Mouse (Mus musculus): ENCODE data around the gene Dap. TPM values are rescaled to one million over a fixed set of nuclear protein-coding genes. Genes with fewer than 3 reads are reported as not detected.
A peak's percentile ranks its signal among the peaks of the same experiment; 100 is the strongest.

Gene Dap
- polyA plus RNA-seq (2016; fragmentation: Nextera tagmentation; extraction: Ambion mirVana), result 30.0 and 34.0 TPM in 2 replicates

DNA sequence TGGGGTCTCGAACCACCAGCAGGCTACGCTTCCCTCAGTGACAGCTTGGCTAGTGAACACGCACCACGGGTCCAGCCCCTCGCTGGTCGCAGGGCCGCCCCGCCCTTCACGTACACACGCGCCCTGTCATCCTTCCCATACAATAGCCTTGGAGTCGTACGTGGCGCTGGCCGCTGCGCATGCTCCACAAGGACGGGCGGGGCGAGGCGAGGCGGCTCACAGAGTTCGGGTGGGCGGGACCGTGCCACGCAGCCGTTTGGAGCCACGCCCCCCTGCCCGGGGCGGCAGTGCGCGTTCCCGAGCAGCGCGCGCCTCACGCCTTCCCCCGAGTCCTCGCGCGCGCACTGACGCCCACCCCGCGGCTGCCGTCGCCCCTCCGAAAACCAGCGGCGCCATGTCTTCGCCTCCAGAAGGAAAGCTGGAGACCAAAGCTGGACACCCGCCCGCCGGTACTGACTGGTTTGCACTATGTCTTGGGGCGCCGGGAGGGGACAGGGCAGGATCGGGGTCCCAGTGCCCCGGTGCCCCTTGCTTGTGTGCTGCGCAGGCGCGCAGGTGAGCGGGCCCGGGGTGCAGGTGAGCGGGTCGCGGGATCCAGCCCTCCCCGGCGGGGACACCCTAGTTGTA, at the start of gene Dap:
TSS of gene Dap (plus strand) at position 180 of the 627 bp plus-strand sequence.
- under 1% methylated on average over 66 of the region's 67 CpGs for WGBS
- peak; percentile 99 for ATAC-seq (ENCODE audit: low FRiP score)
- no peaks in the 10 kb centered on the region for H3K27me3 ChIP-seq
- H3K4me3 ChIP-seq (replicated peaks), result peak within 1 kb of the TSS; percentile 55
- H3K36me3 ChIP-seq (replicated peaks), result no peaks in the 10 kb centered on the region
- H3K4me1 ChIP-seq, result peaks cover 14% of the 10 kb centered on the region; the same call in 1 of the 2 replicates
- H3K27ac ChIP-seq, result no peak within 1 kb of the TSS
- H3K9ac ChIP-seq, result peak within 1 kb of the TSS; percentile 63
- H3K4me2 ChIP-seq, result peak within 1 kb of the TSS; percentile 62
- no peaks in the 10 kb centered on the region for H3K9me3 ChIP-seq

DNA sequence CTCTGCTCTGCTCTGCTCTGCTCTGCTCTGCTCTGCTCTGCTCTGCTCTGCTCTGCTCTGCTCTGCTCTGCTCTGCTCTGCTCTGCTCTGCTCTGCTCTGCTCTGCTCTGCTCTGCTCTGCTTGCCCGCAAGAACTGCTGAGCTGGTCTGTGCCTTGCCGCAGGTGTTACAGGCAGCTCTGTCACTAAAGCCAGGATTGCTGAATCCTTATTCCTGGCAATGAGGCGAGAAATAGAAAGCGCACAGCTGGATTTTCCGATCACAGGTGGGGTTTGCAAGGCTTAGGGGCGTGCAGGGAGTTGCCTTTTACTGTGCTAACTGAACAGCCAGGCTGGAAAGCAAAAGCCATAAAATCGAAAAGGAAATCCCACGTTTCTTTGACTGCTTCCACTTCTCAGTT, 47.5 kb upstream of the Dap start:
- no peaks in the 10 kb centered on the region for H3K27me3 ChIP-seq
- H3K9me3 ChIP-seq, result no peaks in the 10 kb centered on the region
- no peak overlapping the region for H3K27ac ChIP-seq
- no peak overlapping the region for H3K9ac ChIP-seq
- no peaks in the 10 kb centered on the region for H3K4me1 ChIP-seq
- H3K36me3 ChIP-seq (replicated peaks), result no peaks in the 10 kb centered on the region
- no peak overlapping the region for H3K4me2 ChIP-seq
- H3K4me3 ChIP-seq (replicated peaks), result no peak overlapping the region
- 51% methylated on average over 8 of the region's 8 CpGs for WGBS
- ATAC-seq (ENCODE audit: low FRiP score), result no peak

DNA sequence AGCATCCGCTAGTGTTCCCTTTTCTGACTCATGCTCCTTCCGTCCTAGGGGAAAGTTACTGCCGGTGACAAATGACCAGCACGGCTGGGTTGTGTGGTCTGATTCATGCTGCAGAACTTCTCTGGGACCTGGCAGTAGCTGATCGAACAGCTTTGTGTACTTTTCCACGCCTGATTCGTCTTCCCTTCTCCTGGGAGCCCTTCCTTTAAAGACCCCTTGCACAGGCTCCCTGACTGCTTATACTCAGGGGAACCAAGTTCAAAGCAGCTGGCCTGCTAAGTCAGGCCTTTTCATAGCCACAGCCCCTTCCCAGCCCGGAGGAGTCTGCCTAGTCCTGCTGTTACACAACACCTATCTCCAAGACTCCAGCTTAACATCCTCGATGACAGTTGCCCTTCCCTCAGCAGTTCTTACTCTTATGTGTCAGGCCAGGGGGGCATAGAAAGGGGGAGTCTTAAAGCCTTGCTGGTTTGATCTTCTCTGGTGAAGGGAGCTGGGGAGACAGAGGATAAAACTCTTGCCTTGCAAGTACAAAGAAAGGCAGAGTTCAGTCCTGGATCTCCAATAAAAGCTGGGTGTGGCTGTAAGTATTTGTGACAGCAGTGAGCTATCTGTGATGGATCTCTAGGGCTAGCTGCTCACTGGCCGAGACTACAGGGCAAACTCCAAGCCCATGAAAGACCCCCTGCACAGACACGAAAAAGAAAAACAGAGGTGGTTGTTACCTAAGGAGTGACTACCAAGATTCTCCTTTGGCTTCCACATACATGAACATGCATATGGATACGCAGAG, 39.3 kb upstream of the Dap start:
- H3K4me1 ChIP-seq, result no peaks in the 10 kb centered on the region
- H3K4me2 ChIP-seq, result no peak overlapping the region
- H3K27ac ChIP-seq, result no peak overlapping the region
- no peaks in the 10 kb centered on the region for H3K9me3 ChIP-seq
- H3K36me3 ChIP-seq (replicated peaks), result no peaks in the 10 kb centered on the region
- WGBS, result 81% methylated on average over 12 of the region's 12 CpGs
- no peak for ATAC-seq (ENCODE audit: low FRiP score)
- no peaks in the 10 kb centered on the region for H3K27me3 ChIP-seq
- H3K4me3 ChIP-seq (replicated peaks), result no peak overlapping the region
- no peak overlapping the region for H3K9ac ChIP-seq

DNA sequence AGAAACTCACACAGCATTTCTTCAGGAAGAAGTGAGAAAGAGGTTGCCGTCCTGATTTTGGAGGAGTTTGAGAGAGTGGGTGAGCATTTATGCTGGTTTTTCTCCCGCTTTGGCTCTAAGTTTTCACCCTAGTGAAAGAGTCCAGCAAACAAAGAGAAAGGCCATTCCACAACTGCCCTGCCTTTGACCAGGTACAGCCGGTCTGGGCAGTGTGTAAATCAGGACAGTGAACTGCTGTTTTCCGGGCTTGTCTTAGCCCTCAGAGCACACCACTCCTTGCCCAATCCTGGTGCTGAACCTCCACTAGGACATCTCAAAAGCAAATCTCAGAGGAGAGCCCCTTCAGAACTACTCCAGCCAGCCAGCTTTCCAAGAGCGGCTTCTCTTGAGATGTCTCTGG, 38.6 kb upstream of the Dap start:
- WGBS, result 92% methylated on average over 5 of the region's 5 CpGs
- Histone ChIP-seq H3K4me3 (replicated peaks) (no peak overlapping the region), H3K27me3 (no peaks in the 10 kb centered on the region), H3K36me3 (replicated peaks) (no peaks in the 10 kb centered on the region), H3K9ac (no peak overlapping the region), H3K4me1 (no peaks in the 10 kb centered on the region), H3K27ac (no peak overlapping the region), H3K4me2 (no peak overlapping the region), H3K9me3 (no peaks in the 10 kb centered on the region)
- ATAC-seq (ENCODE audit: low FRiP score), result no peak

DNA sequence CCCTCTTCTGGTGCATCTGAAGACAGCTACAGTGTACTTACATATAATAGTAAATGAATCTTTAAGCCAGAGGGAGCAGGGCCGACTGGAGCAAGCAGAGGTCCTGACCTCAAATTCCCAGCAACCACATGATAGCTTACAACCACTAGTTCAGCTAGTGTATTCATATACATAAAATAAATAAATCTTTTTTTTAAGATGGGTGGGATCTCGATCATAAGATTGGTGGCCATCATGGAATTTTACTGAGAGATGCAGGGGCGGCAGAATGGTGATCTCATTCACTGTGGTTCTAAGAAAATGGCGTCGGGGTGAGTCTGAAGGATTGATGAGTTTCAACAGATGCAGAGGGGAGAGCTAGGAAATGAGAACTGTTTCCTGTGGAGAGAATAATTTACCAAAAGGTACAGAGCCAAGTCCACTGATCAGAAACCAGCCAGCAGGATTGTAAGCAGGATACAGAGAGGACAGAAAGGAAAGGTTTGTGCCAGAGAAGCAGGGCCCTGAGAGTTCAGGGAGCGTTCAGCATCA, 37.7 kb upstream of the Dap start:
- H3K27me3 ChIP-seq, result no peaks in the 10 kb centered on the region
- H3K9me3 ChIP-seq, result no peaks in the 10 kb centered on the region
- WGBS, result 84% methylated on average over 6 of the region's 6 CpGs
- H3K9ac ChIP-seq, result no peak overlapping the region
- H3K36me3 ChIP-seq (replicated peaks), result no peaks in the 10 kb centered on the region
- no peaks in the 10 kb centered on the region for H3K4me1 ChIP-seq
- no peak overlapping the region for H3K27ac ChIP-seq
- ATAC-seq (ENCODE audit: low FRiP score), result no peak
- H3K4me3 ChIP-seq (replicated peaks), result no peak overlapping the region
- no peak overlapping the region for H3K4me2 ChIP-seq

DNA sequence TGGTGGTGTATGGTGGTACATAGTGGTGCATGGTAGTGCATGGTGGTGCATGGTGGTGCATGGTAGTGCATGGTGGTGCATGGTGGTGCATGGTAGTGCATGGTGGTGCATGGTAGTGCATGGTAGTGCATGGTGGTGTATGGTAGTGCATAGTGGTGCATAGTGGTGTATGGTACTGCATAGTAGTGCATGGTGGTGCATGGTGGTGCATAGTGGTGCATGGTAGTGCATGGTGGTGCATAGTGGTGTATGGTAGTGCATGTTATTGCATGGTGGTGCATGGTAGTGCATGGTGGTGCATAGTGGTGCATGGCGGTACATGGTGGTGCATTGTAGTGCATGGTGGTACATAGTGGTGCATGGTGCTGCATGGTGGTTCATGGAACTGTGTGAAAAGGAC, 31.6 kb upstream of the Dap start:
- H3K4me2 ChIP-seq, result no peak overlapping the region
- no peaks in the 10 kb centered on the region for H3K9me3 ChIP-seq
- H3K4me1 ChIP-seq, result no peaks in the 10 kb centered on the region
- H3K27ac ChIP-seq, result no peak overlapping the region
- H3K27me3 ChIP-seq, result no peaks in the 10 kb centered on the region
- ATAC-seq (ENCODE audit: low FRiP score), result no peak
- WGBS, result 100% methylated on average over 1 of the region's 1 CpGs
- no peak overlapping the region for H3K4me3 ChIP-seq (replicated peaks)
- H3K36me3 ChIP-seq (replicated peaks), result no peaks in the 10 kb centered on the region
- H3K9ac ChIP-seq, result no peak overlapping the region

GRCm38 (mm10) chr15:31195776-31196175, 28.3 kb upstream of the Dap start:
- H3K27ac ChIP-seq, result no peak overlapping the region
- no peak overlapping the region for H3K9ac ChIP-seq
- H3K27me3 ChIP-seq, result no peaks in the 10 kb centered on the region
- no peaks in the 10 kb centered on the region for H3K9me3 ChIP-seq
- no peaks in the 10 kb centered on the region for H3K36me3 ChIP-seq (replicated peaks)
- no peak overlapping the region for H3K4me3 ChIP-seq (replicated peaks)
- H3K4me1 ChIP-seq, result no peaks in the 10 kb centered on the region
- H3K4me2 ChIP-seq, result no peak overlapping the region
- 87% methylated on average over 6 of the region's 6 CpGs for WGBS
- ATAC-seq (ENCODE audit: low FRiP score), result no peak

DNA sequence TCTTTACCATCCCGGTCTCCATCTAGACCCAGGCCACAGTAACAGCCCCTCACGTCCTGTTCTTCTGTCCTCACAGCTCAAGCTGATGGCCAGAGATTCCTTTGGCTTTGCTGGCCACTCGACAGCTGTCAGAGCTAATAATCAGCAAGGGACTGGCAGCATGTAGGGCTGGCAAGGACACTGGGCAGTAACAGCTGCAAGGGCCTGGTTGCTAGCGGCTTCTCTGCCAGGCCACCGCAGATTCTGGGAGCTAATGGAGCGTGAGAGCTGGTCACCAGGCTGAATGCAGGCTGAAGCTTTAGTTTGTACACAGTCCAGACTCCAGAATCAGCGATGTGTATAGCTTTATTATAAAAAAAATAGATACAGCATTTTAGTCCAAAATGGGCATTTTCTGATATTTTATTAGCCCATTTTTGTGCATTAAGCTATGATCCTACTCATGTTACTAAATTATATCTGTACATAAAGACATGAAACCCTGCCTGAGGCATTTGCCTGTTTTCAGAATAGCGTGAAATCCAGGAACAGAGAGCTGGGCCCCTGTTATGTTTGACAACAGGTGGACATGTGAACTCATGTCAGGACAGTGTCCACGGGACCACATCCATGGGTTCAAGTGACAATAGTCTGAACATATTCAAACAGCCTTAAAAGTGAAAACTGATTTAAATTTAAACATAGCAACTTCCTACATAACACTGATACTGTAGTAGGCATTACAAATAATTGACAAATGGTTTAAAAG, 16.6 kb upstream of the Dap start:
- H3K4me1 ChIP-seq, result no peaks in the 10 kb centered on the region
- H3K4me2 ChIP-seq, result no peak overlapping the region
- H3K9me3 ChIP-seq, result no peaks in the 10 kb centered on the region
- no peak overlapping the region for H3K27ac ChIP-seq
- H3K9ac ChIP-seq, result no peak overlapping the region
- no peaks in the 10 kb centered on the region for H3K27me3 ChIP-seq
- 86% methylated on average over 9 of the region's 9 CpGs for WGBS
- ATAC-seq (ENCODE audit: low FRiP score), result no peak
- no peaks in the 10 kb centered on the region for H3K36me3 ChIP-seq (replicated peaks)
- no peak overlapping the region for H3K4me3 ChIP-seq (replicated peaks)

DNA sequence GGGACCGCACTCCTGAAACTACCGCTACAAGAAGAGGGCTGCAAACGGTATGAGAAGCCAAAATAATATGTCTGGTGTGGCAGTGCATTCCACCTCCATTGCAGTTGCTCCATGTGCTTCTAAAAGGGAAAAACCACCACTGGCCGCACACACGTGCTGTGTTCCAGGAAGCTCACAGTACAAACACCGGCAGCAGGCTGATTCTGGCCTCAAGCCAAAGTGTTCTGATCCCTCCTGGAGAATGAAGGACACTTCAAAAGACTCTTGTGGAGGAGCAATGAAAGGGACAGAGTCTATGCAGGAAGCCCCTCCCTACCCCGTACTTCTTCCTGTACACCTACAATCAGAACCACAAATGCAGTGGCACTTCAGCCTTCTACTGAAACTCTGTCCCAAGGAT, 12.2 kb upstream of the Dap start:
- Histone ChIP-seq H3K4me2 (no peak overlapping the region), H3K27me3 (no peaks in the 10 kb centered on the region), H3K9me3 (no peaks in the 10 kb centered on the region), H3K9ac (no peak overlapping the region), H3K4me1 (no peaks in the 10 kb centered on the region), H3K27ac (no peak overlapping the region), H3K4me3 (replicated peaks) (no peak overlapping the region), H3K36me3 (replicated peaks) (no peaks in the 10 kb centered on the region)
- 81% methylated on average over 7 of the region's 7 CpGs for WGBS
- no peak for ATAC-seq (ENCODE audit: low FRiP score)

DNA sequence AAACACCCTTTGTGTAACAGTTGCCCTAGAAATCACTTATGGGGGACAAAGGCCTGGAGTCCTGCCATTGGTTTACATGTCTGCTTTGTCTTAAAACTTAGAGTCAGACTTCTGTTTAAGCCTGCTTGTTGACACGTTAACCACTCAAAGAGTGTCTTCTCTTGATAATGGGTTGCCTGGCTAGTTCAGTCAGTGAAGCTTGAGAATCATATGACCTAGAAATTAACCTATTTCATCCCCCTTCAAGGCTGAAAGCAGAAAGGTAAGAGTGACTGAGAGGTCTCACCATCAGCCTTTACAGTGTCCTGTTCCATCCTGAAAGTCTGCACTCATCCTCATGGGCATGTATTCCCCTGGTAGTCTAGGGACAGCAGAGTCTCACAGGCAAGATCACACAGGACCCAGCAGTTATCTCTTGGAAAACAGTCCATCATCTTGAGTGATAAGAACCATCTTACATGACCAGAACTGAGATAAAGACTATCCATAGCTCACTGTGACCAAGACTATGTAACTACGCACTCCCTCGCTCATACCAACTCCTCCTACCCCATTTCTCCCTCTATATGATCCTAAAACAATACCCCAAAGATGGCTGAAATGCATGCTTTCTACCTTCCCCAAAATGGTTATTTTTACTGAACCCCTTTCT, 10.4 kb upstream of the Dap start:
- no peak for ATAC-seq (ENCODE audit: low FRiP score)
- whole genome bisulfite sequencing, result 90% methylated on average over 3 of the region's 3 CpGs
- H3K27me3 ChIP-seq, result no peaks in the 10 kb centered on the region
- no peak overlapping the region for H3K4me3 ChIP-seq (replicated peaks)
- no peak overlapping the region for H3K27ac ChIP-seq
- no peaks in the 10 kb centered on the region for H3K9me3 ChIP-seq
- H3K9ac ChIP-seq, result no peak overlapping the region
- no peaks in the 10 kb centered on the region for H3K4me1 ChIP-seq
- no peaks in the 10 kb centered on the region for H3K36me3 ChIP-seq (replicated peaks)
- no peak overlapping the region for H3K4me2 ChIP-seq

DNA sequence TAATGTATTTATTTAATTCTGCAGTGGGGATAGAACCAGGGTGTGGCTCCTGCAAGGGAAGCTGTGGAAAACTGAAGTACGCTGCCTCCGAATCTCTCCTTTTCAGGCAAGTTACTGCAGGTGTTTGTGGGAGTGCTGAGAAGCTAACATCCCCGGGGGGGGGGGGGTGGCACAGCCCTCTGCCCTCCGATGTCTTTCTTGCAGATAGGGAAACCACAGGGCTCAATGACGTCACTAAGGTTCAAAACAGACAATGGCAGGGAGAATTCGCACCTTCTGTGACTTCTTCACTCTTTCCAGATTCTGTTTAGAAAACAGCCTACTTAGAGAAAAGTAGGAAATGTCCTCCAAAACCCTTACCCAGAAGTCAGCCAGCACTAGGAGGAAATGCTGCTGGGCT, 1.9 kb upstream of the Dap start:
- no peaks in the 10 kb centered on the region for H3K27me3 ChIP-seq
- H3K4me1 ChIP-seq, result peaks cover 14% of the 10 kb centered on the region; the same call in 1 of the 2 replicates
- H3K9me3 ChIP-seq, result no peaks in the 10 kb centered on the region
- H3K4me3 ChIP-seq (replicated peaks), result no peak overlapping the region
- H3K4me2 ChIP-seq, result no peak overlapping the region
- H3K27ac ChIP-seq, result no peak overlapping the region
- WGBS, result 87% methylated on average over 6 of the region's 6 CpGs
- no peak overlapping the region for H3K9ac ChIP-seq
- no peak for ATAC-seq (ENCODE audit: low FRiP score)
- H3K36me3 ChIP-seq (replicated peaks), result no peaks in the 10 kb centered on the region

GRCm38 (mm10) chr15:31223596-31224134, 449 bp upstream of the Dap start:
- Histone ChIP-seq H3K4me2 (peak overlapping the region; percentile 62), H3K4me1 (peaks cover 14% of the 10 kb centered on the region; the same call in 1 of the 2 replicates), H3K4me3 (replicated peaks) (peak overlapping the region; percentile 55), H3K9me3 (no peaks in the 10 kb centered on the region), H3K36me3 (replicated peaks) (no peaks in the 10 kb centered on the region), H3K27ac (no peak overlapping the region), H3K9ac (peak overlapping the region; percentile 17; the same call in 1 of the 2 replicates), H3K27me3 (no peaks in the 10 kb centered on the region)
- peak; percentile 47; the same call in 1 of the 2 replicates for ATAC-seq (ENCODE audit: low FRiP score)
- WGBS, result 48% methylated on average over 15 of the region's 15 CpGs

All from forebrain, embryonic 12.5 days (tissue).